Mouse (Mus musculus): Measurements from ENCODE around the gene Tnr.

DNA sequence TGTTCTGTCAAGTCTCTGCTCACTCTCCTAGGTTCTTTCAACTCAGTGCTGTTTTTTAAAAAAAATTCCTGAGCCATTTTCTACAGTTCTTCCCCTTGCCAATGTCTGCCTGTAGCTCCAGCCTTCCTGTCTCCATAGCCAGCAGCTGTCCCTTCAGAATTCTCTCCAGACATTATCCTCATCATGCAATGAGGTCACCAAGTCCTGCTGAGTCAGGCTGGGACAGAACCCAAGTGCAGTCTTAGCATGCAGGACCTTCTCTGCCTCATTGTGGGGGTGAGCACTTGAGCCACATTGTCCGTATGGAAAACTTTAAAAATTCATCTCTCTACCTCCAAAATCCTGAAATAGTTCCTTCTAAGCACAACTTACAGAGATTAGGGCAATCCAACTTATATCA lies 4.4 kb upstream of the Tnr start:
- TF ChIP-seq CTCF (IDR thresholded peaks at IDR 0.05; ENCODE audit: low read depth) (no peak), EP300 (IDR thresholded peaks at IDR 0.05; ENCODE audit: low read depth) (no peak)
